Mouse (Mus musculus) liver, embryonic 14.5 days (tissue): ENCODE data around the gene Tnni3. TPM values are rescaled to one million over a fixed set of nuclear protein-coding genes. Genes with fewer than 3 reads are reported as not detected.
A peak's percentile ranks its signal among the peaks of the same experiment; 100 is the strongest.

Experiments
- ATAC-seq: fragments of 200-750 bp; cut with Nextera tagmentation; 2 replicates; pipeline ENCODE4 v1.8.0; 2017; ENCODE audit warnings: moderate number of reproducible peaks, mild to moderate bottlenecking, moderate library complexity; ENCODE audit not compliant: insufficient read depth
- DNase-seq, 3 experiments: peaks; one replicate each; pipeline ENCODE4 v3.0.0-alpha.2; 2012 to 2013; ENCODE audit warnings: low read depth in 3 of 3, low spot score in 3 of 3
- H3K27ac ChIP-seq: fragments of 300-500 bp; sonication (generic); 2 replicates; pipeline ENCODE4 v1.5.1; 2014; ENCODE audit warnings: moderate library complexity, mild to moderate bottlenecking, control low read depth, inconsistent platforms
- H3K27me3 ChIP-seq: fragments of 300-500 bp; sonication (generic); 2 replicates; pipeline ENCODE4 v1.6.1; 2014; ENCODE audit warnings: mild to moderate bottlenecking, low read length, moderate library complexity; ENCODE audit not compliant: control insufficient read depth, insufficient read depth
- H3K36me3 ChIP-seq: fragments of 300-500 bp; sonication (generic); replicated peaks from 2 replicates; pipeline ENCODE4 v1.6.1; 2014; ENCODE audit warnings: low read depth; ENCODE audit not compliant: control insufficient read depth, insufficient read depth
- H3K4me1 ChIP-seq, 2 experiments: fragments of 200-500 bp in 1 of 2; fragments of 300-500 bp in 1 of 2; sonication (generic) in 1 of 2; replicated peaks; 2 replicates each; pipeline ENCODE4 v1.6.1; 2012 to 2014; ENCODE audit warnings: antibody characterized with exemption in 1 of 2, inconsistent platforms in 1 of 2, low read length in 1 of 2; ENCODE audit not compliant: control insufficient read depth in 2 of 2, insufficient read depth in 2 of 2
- H3K4me2 ChIP-seq: fragments of 300-500 bp; sonication (generic); 2 replicates; pipeline ENCODE4 v1.6.1; 2014; ENCODE audit warnings: low read depth, mild to moderate bottlenecking, control low read depth, moderate library complexity
- H3K4me3 ChIP-seq, 2 experiments: fragments of 200-500 bp in 1 of 2; fragments of 300-500 bp in 1 of 2; sonication (generic) in 1 of 2; 2 replicates each; pipeline ENCODE4 v1.5.1; 2012 to 2014; ENCODE audit warnings: low read depth in 2 of 2, low read length in 2 of 2, mild to moderate bottlenecking in 2 of 2, control low read depth in 1 of 2, inconsistent platforms in 1 of 2, moderate library complexity in 1 of 2; ENCODE audit not compliant: insufficient read depth in 1 of 2
- H3K9ac ChIP-seq: fragments of 300-500 bp; sonication (generic); replicated peaks from 2 replicates; pipeline ENCODE4 v1.6.1; 2014; ENCODE audit warnings: mild to moderate bottlenecking, control low read depth, moderate library complexity
- H3K9me3 ChIP-seq: fragments of 300-500 bp; sonication (generic); 2 replicates; pipeline ENCODE4 v1.6.1; 2016; ENCODE audit warnings: low read length, mixed read lengths; ENCODE audit not compliant: control insufficient read depth
- CTCF ChIP-seq: IDR thresholded peaks from 2 replicates; pipeline ENCODE4 v1.5.1; 2016; ENCODE audit warnings: antibody characterized with exemption, low read depth, control low read depth
- EP300 ChIP-seq: IDR thresholded peaks from 2 replicates; pipeline ENCODE4 v1.6.1; 2016; ENCODE audit warnings: antibody characterized with exemption, low read depth
- WGBS: fragments of 180-500 bp; shearing (Covaris S2); extraction: QIAGEN DNeasy Blood & Tissue Kit; methylation state at CpG from one replicate; pipeline ENCODE4 v1.1.7; 2014; ENCODE audit not compliant: insufficient replicate concordance; 5-methylcytosine and 5-hydroxymethylcytosine counted together
- polyA plus RNA-seq, 2 experiments: library from polyadenylated mRNA; depleted of rRNA in 1 of 2; stranded (reverse) in 1 of 2; unstranded in 1 of 2; fragments of >200 nt; fragmentation: Nextera tagmentation in 1 of 2; extraction: Ambion mirVana in 1 of 2; gene quantifications; 2 replicates each; pipeline versions ENCODE4 v1.2.1 to v1.2.3; 2012 to 2014

The Tnni3 gene
- polyA plus RNA-seq, 2 experiments: 0.35 TPM; not detected in 1

GRCm38 (mm10) chr7:4521231-4522003 is 2.6 kb downstream of the Tnni3 start:
- TF ChIP-seq CTCF (no peak), EP300 (no peak)
- Histone ChIP-seq H3K4me1 (peaks cover 0 to 13% of the 10 kb centered on the region in 2 experiments; a peak in 2 of 4 replicates), H3K36me3 (no peaks in the 10 kb centered on the region), H3K27ac (no peak overlapping the region), H3K4me3 (0 out of 4 replicates have a peak overlapping the region, but pooled peaks of 1 of the 2 experiments have one; percentile 4), H3K9me3 (no peaks in the 10 kb centered on the region), H3K4me2 (peak overlapping the region; percentile 26), H3K27me3 (peaks cover 3% of the 10 kb centered on the region), H3K9ac (no peak overlapping the region)
- ATAC-seq: no peak
- DNase-seq: no peak
- WGBS: 26% methylated on average over 32 of the region's 32 CpGs

- ATAC-seq (no peak), DNase-seq (no peak)
- Histone ChIP-seq H3K27ac (no peak overlapping the region), H3K9ac (no peak overlapping the region), H3K4me3 (no peak overlapping the region), H3K9me3 (no peaks in the 10 kb centered on the region), H3K4me2 (no peak overlapping the region), H3K4me1 (peaks cover 0 to 8% of the 10 kb centered on the region in 2 experiments; a peak in 2 of 4 replicates), H3K36me3 (no peaks in the 10 kb centered on the region), H3K27me3 (peaks cover 3% of the 10 kb centered on the region)
- 26% methylated on average over 1 of the region's 1 CpGs for WGBS
- no peak for TF ChIP-seq EP300
- no peak for TF ChIP-seq CTCF
These were observed 5.5 kb downstream of the Tnni3 start for GRCm38 (mm10) chr7:4518487-4518886.

- Histone ChIP-seq H3K4me2 (no peak within 1 kb of the TSS), H3K27ac (no peak within 1 kb of the TSS), H3K9me3 (no peaks in the 10 kb centered on the region), H3K9ac (no peak within 1 kb of the TSS), H3K27me3 (peaks cover 3% of the 10 kb centered on the region; the same call in 1 of the 2 replicates), H3K4me1 (peaks cover 0 to 8% of the 10 kb centered on the region in 2 experiments; a peak in 2 of 4 replicates), H3K36me3 (no peaks in the 10 kb centered on the region), H3K4me3 (no peak within 1 kb of the TSS)
- ATAC-seq: no peak
- 25% methylated on average over 4 of the region's 4 CpGs for WGBS
- no peak for DNase-seq
- no peak for TF ChIP-seq EP300
These were observed 7.5 kb downstream of the Tnni3 start, which contains the start of gene Tnnt1 for GRCm38 (mm10) chr7:4516332-4517050. Tnnt1 (minus strand) TSS chr7:4516382.

- Histone ChIP-seq H3K4me2 (no peak overlapping the region), H3K4me3 (no peak overlapping the region), H3K27me3 (peaks cover under 1% of the 10 kb centered on the region; the same call in 1 of the 2 replicates), H3K36me3 (no peaks in the 10 kb centered on the region), H3K9me3 (no peaks in the 10 kb centered on the region), H3K4me1 (peaks cover 0 to 8% of the 10 kb centered on the region in 2 experiments; a peak in 2 of 4 replicates), H3K27ac (no peak overlapping the region), H3K9ac (no peak overlapping the region)
- 61% methylated on average over 6 of the region's 6 CpGs for WGBS
- DNase-seq (no peak), ATAC-seq (no peak)
- TF ChIP-seq EP300 (no peak), CTCF (no peak)
These were observed 8.2 kb downstream of the Tnni3 start for GRCm38 (mm10) chr7:4515853-4516252.
